ENCODE assay signal across 21 mouse cellular contexts in the genomic region with DNA sequence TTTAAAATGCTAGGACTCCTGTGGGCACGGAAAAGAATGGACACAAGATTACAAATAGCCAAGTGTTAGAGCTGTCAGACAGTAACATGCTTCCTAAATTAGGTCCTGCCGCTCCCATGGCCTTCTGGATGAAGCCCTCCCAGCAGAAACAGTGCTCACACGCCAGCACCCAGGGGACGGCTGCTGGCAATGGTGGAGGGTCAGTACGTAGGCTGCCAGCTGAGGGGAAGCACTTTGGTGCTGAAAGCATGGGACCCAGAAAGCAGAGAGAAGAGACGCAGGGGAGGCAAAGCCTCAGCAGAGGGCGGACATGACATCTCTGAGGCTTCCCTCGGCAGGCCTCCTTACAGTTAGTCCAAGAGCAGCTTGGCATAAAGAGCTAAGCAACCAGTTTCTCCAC. TPM values are rescaled to one million over a fixed set of nuclear protein-coding genes. Genes with fewer than 3 reads are reported as not detected.
"Had no signal": no experiment of that assay in that cellular context is flagged by ENCODE, and none has a peak within 500 bp of the region (broad histone marks: within the 10 kb centered on the region; RNA-seq: fewer than 3 reads in every experiment).

No protein-coding gene starts in this region.

- H3K4me3 ChIP-seq: lung, embryonic 15.5 days; megakaryocyte, embryonic 14.5 days; midbrain, embryonic 12.5 days; neural tube, embryonic 12.5 days; stomach, embryonic 15.5 days had no signal

- H3K4me2 ChIP-seq: lung, embryonic 15.5 days; midbrain, embryonic 12.5 days; neural tube, embryonic 12.5 days; stomach, embryonic 15.5 days had no signal

- H3K27ac ChIP-seq: lung, embryonic 15.5 days; macrophage; midbrain, embryonic 12.5 days; neural tube, embryonic 12.5 days; stomach, embryonic 15.5 days; stomach, postnatal 0 days had no signal

- H3K27me3 ChIP-seq: lung, embryonic 15.5 days; megakaryocyte, embryonic 14.5 days; midbrain, embryonic 12.5 days; neural tube, embryonic 12.5 days; stomach, embryonic 15.5 days had no signal

- DNase-seq: liver, postnatal 0 days; lung, adult 2 months; lung, postnatal 14 days; lung, postnatal 36 days; midbrain, embryonic 14.5 days; right cerebral cortex, postnatal 14 days; thymus, adult 2 months; thymus, postnatal 25 days; thymus, postnatal 4 days had no signal

- H3K9ac ChIP-seq: liver, postnatal 0 days; lung, embryonic 15.5 days; midbrain, embryonic 12.5 days; neural tube, embryonic 12.5 days; stomach, embryonic 15.5 days had no signal

- H3K4me1 ChIP-seq: lung, embryonic 15.5 days; midbrain, embryonic 12.5 days had no signal

- H3K9me3 ChIP-seq: lung, embryonic 15.5 days; megakaryocyte, embryonic 14.5 days; midbrain, embryonic 12.5 days; neural tube, embryonic 12.5 days; stomach, embryonic 15.5 days had no signal

- ATAC-seq: liver, postnatal 0 days; lung, postnatal 0 days had no signal

RNA-seq across cellular contexts. Expression of gene Hrk, which starts 24.8 kb away (rescaled TPM):
- total RNA-seq: megakaryocyte progenitor cell, adult 5-6 weeks; monocyte, adult 5-6 weeks; neutrophil, adult 5-6 weeks had no signal
- polyA plus RNA-seq: liver, postnatal 0 days; lung, adult 2 months; macrophage; spleen, adult 2 months had no signal
